Mouse (Mus musculus): ENCODE results near the gene Ptprd.

DNA sequence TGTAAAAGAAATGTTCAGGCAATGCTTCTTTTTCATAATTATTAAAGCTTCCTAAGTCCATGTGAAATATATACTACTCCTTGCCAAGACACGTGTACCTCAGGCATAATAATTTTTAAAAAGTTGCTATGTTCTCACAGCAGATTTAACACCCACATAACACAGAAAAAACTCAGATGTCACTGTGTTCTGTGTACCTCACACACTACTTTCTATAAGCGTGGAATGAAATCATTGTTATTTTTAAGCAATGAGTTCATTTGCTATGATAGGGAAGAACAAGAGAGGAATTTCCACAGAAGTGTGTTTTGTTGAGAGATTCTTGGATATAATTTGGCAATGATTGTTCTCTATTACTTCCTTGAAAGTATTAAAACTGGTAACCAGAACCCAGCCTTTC lies 562.9 kb downstream of the Ptprd start:
- no peak for TF ChIP-seq CTCF (IDR thresholded peaks at IDR 0.05; ENCODE audit: low read depth)
- TF ChIP-seq EP300 (optimal IDR thresholded peaks at IDR 0.05): no peak

Measured in stomach, postnatal 0 days (tissue).